Mouse (Mus musculus): Measurements from ENCODE around the gene Disc1.

DNA sequence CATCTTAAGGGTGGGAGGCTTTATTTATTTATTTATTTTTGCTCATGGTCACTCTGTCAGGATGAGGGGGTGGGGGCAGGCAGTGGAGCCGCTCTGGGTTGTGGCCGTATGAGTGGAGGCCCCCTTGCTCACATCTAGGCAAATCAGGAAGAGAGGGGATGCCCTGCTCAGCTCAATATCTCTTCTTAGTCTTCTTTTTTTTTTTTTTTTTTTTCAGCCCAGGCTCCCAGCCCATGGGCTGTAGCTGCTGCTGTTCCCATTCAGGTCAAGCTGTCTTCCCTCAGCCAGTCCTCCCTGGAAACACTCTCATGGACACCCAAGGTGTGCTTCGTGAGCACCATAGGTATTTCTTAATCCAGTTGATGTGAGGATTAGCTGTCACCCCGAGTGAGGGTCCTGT, 21.4 kb downstream of the Disc1 start:
- no peak for TF ChIP-seq CTCF (IDR thresholded peaks at IDR 0.05; ENCODE audit: borderline replicate concordance, extremely low read depth, insufficient read depth, insufficient read length)
- TF ChIP-seq POLR2A (IDR thresholded peaks at IDR 0.05; ENCODE audit: borderline replicate concordance, extremely low read depth, insufficient read depth, insufficient read length, poor library complexity, severe bottlenecking) = no peak
